Mouse (Mus musculus) liver, postnatal 0 days (tissue): ENCODE measurements around the gene Olfr9. TPM values are rescaled to one million over a fixed set of nuclear protein-coding genes. Genes with fewer than 3 reads are reported as not detected.
A peak's percentile ranks its signal among the peaks of the same experiment; 100 is the strongest.
"Not testable (repeated sequence)": the region's sequence is repeated elsewhere in the genome, so short reads cannot be mapped to it uniquely, and the experiment has no call there.

Experiments used
- ATAC-seq: fragments of 200-750 bp; cut with Nextera tagmentation; 2 replicates; pipeline ENCODE4 v1.8.0; 2017; ENCODE audit warnings: mild to moderate bottlenecking, moderate library complexity
- DNase-seq: peaks from one replicate; pipeline ENCODE4 v3.0.0-alpha.2; 2016
- H3K27ac ChIP-seq: fragments of 300-500 bp; sonication (generic); 2 replicates; pipeline ENCODE4 v1.5.1; 2014; ENCODE audit warnings: antibody characterized with exemption, moderate library complexity, mild to moderate bottlenecking, low read depth
- H3K27me3 ChIP-seq: fragments of 300-500 bp; sonication (generic); 2 replicates; pipeline ENCODE4 v1.6.1; 2014; ENCODE audit warnings: low read length, control low read depth, mixed read lengths; ENCODE audit not compliant: insufficient read depth
- H3K36me3 ChIP-seq: fragments of 300-500 bp; sonication (generic); replicated peaks from 2 replicates; pipeline ENCODE4 v1.6.1; 2014; ENCODE audit warnings: mild to moderate bottlenecking, control low read depth, low read length, moderate library complexity, mixed read lengths; ENCODE audit not compliant: insufficient read depth
- H3K4me1 ChIP-seq: fragments of 300-500 bp; sonication (generic); 2 replicates; pipeline ENCODE4 v1.6.1; 2014; ENCODE audit warnings: antibody characterized with exemption, mild to moderate bottlenecking, control low read depth; ENCODE audit not compliant: insufficient read depth
- H3K4me2 ChIP-seq: fragments of 300-500 bp; sonication (generic); 2 replicates; pipeline ENCODE4 v1.6.1; 2014; ENCODE audit warnings: low read depth, mild to moderate bottlenecking, low read length, moderate library complexity, mixed read lengths
- H3K4me3 ChIP-seq: fragments of 300-500 bp; sonication (generic); 2 replicates; pipeline ENCODE4 v1.5.1; 2014; ENCODE audit warnings: low read depth, low read length
- H3K9ac ChIP-seq: fragments of 300-500 bp; sonication (generic); replicated peaks from 2 replicates; pipeline ENCODE4 v1.6.1; 2014; ENCODE audit warnings: mild to moderate bottlenecking, moderate library complexity
- H3K9me3 ChIP-seq: fragments of 300-500 bp; sonication (generic); 2 replicates; pipeline ENCODE4 v1.6.1; 2016; ENCODE audit warnings: mild to moderate bottlenecking, control low read depth, low read length, mixed read lengths
- CTCF ChIP-seq: sonication (generic); IDR thresholded peaks from 2 replicates; pipeline ENCODE4 v1.5.1; 2016; ENCODE audit warnings: antibody characterized with exemption, low read depth
- EP300 ChIP-seq: IDR thresholded peaks from 2 replicates; pipeline ENCODE4 v1.6.1; 2016; ENCODE audit warnings: antibody characterized with exemption, low read depth, mild to moderate bottlenecking
- WGBS: fragments of 180-500 bp; shearing (Covaris S2); extraction: QIAGEN DNeasy Blood & Tissue Kit; methylation state at CpG from one replicate; pipeline ENCODE4 v1.1.7; 2014; ENCODE audit not compliant: insufficient replicate concordance; 5-methylcytosine and 5-hydroxymethylcytosine counted together
- polyA plus RNA-seq: library from polyadenylated mRNA; unstranded; fragments of >200 nt; fragmentation: Nextera tagmentation; extraction: Ambion mirVana; gene quantifications from 2 replicates; pipeline ENCODE4 v1.2.1, GENCODE M21; 2015

The Olfr9 gene
- polyA plus RNA-seq, 1 experiment from 2014 or later = not detected

GRCm38 (mm10) chr10:128972841-128973240, 16.4 kb upstream of the Olfr9 start:
- Histone ChIP-seq H3K4me1 (no peaks in the 10 kb centered on the region), H3K4me3 (no peak overlapping the region), H3K36me3 (no peaks in the 10 kb centered on the region), H3K9ac (no peak overlapping the region), H3K4me2 (no peak overlapping the region), H3K27ac (no peak overlapping the region), H3K27me3 (peaks cover 8% of the 10 kb centered on the region), H3K9me3 (no peaks in the 10 kb centered on the region)
- 71% methylated on average over 4 of the region's 4 CpGs for WGBS
- DNase-seq (no peak), ATAC-seq (no peak)
- TF ChIP-seq CTCF (no peak), EP300 (no peak)

GRCm38 (mm10) chr10:128976395-128976794, 12.8 kb upstream of the Olfr9 start:
- H3K4me1 ChIP-seq = peaks cover 4% of the 10 kb centered on the region; the same call in 1 of the 2 replicates
- H3K9me3 ChIP-seq = no peaks in the 10 kb centered on the region
- no peak overlapping the region for H3K9ac ChIP-seq
- no peak overlapping the region for H3K4me3 ChIP-seq
- H3K36me3 ChIP-seq = no peaks in the 10 kb centered on the region
- H3K27me3 ChIP-seq = peaks cover 3% of the 10 kb centered on the region; the same call in 1 of the 2 replicates
- ATAC-seq = no peak
- WGBS = 46% methylated on average over 3 of the region's 3 CpGs
- H3K27ac ChIP-seq = no peak overlapping the region
- TF ChIP-seq EP300 = no peak
- TF ChIP-seq CTCF = no peak
- H3K4me2 ChIP-seq = no peak overlapping the region
- DNase-seq = no peak

DNA sequence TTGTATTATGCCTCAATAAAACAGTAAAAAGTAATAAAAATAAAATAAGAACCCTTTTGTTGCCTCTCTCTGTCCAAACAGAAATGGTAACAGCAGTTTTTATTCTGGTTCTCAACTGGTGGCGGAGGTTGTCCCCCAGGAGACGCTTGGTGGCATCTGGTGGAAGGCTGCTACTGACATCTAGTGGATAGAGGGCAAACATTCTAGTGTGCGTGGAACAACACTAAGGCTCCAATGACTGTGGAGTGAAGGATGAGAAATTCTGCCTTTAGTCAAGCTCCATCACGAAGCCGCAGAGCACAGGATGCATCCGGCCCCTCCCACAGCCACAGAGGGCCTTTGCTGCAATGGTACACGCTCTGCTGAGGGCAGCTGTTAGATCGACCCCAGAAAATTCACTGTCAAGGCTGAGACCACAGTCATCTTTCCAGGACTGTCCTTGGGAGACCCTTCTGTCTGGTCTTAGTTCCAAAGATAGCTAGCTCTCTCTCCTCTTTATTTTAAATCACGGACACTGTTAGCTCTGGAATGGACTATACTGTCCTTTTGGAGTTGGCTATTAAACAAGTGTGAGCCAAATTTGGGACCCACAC, 11.6 kb upstream of the Olfr9 start:
- DNase-seq (peak; percentile 34), ATAC-seq (peak; percentile 62)
- H3K9ac ChIP-seq = no peak overlapping the region
- no peaks in the 10 kb centered on the region for H3K9me3 ChIP-seq
- no peak overlapping the region for H3K4me3 ChIP-seq
- TF ChIP-seq EP300 (no peak), CTCF (peak; percentile 88)
- H3K27ac ChIP-seq = no peak overlapping the region
- H3K4me1 ChIP-seq = peaks cover 4% of the 10 kb centered on the region; the same call in 1 of the 2 replicates
- 16% methylated on average over 9 of the region's 9 CpGs for WGBS
- H3K4me2 ChIP-seq = no peak overlapping the region
- peaks cover 3% of the 10 kb centered on the region; the same call in 1 of the 2 replicates for H3K27me3 ChIP-seq
- no peaks in the 10 kb centered on the region for H3K36me3 ChIP-seq

DNA sequence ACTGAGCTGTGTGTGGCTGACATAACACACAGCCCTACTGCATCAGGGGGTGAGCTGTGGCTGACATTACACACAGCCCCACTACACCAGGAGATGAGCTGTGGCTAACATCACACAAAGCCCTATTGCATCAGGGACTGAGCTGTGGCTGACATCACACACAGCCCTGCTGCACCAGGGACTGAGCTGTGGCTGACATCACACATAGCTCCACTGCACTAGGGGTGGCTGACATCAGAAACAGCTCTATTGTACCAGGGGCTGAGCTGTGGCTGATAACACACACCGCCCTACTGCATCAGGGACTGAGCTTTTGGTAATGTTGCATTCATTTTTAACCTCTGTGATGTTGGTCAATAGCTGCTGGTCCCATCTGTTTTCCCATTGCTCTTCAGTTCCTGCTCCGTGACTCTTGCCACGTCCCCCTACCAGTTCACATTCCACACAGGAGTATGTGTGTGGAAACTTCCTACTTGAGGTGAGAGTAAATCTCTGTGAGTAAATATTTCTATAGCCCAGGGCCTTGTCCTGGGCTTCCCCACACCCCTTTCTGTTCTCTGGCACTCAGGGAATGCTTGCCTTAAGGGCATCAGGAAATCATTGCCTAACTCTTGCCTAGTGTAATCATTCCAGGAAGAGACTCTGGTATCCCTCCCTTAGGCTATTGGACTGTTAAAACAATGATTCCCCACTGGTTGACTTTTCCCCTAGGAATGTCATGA, 8.4 kb upstream of the Olfr9 start:
- WGBS = 59% methylated on average over 3 of the region's 3 CpGs

GRCm38 (mm10) chr10:128990129-128990850, 1.1 kb downstream of the Olfr9 start:
- not testable (repeated sequence) for H3K27ac ChIP-seq, ATAC-seq, H3K36me3 ChIP-seq, H3K4me3 ChIP-seq, H3K4me2 ChIP-seq, H3K9ac ChIP-seq, DNase-seq, H3K4me1 ChIP-seq, H3K27me3 ChIP-seq, H3K9me3 ChIP-seq
- 46% methylated on average over 7 of the region's 10 CpGs for WGBS

More for the DNA sequence above, 8.4 kb upstream of the Olfr9 start:
- H3K4me1 ChIP-seq = peaks cover 4% of the 10 kb centered on the region; the same call in 1 of the 2 replicates
- H3K9ac ChIP-seq = no peak overlapping the region
- no peak overlapping the region for H3K27ac ChIP-seq
- H3K4me3 ChIP-seq = no peak overlapping the region
- ATAC-seq = peak; percentile 79
- no peaks in the 10 kb centered on the region for H3K9me3 ChIP-seq
- no peak overlapping the region for H3K4me2 ChIP-seq
- DNase-seq = no peak
- no peaks in the 10 kb centered on the region for H3K36me3 ChIP-seq
- peaks cover 3% of the 10 kb centered on the region; the same call in 1 of the 2 replicates for H3K27me3 ChIP-seq
- TF ChIP-seq EP300 = no peak
- no peak for TF ChIP-seq CTCF

DNA sequence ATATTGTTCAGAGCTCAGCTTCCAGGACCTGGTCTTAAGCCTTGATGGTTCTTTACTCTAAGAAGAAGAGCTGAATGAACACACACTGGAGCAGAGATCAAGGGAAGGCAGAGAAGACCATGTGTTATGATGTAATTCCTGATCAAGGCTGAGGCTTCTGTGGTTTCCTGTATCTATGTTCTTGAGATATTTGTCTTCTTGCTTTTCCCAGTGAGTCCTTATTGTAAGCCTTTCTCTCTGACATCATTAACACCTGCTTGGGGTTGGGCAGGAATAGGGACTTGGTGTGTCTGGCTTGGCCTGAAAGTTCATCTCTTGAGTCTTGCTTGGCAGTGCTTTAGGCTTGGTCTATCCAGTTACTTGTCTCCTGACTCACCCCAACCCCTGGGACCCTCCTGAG, 1.8 kb downstream of the Olfr9 start:
- Histone ChIP-seq H3K4me2 (no peak overlapping the region), H3K9me3 (no peaks in the 10 kb centered on the region), H3K36me3 (no peaks in the 10 kb centered on the region), H3K27me3 (0 out of 2 replicates have a peak, but pooled peaks cover 2% of the 10 kb centered on the region), H3K4me3 (no peak overlapping the region), H3K9ac (no peak overlapping the region), H3K27ac (no peak overlapping the region), H3K4me1 (no peaks in the 10 kb centered on the region)
- DNase-seq (no peak), ATAC-seq (no peak)
- TF ChIP-seq CTCF = no peak
- TF ChIP-seq EP300 = no peak
